31 mouse cellular contexts compared by ENCODE assay signal in genomic region chr6:91583346-91583745, GRCm38 (mm10).
A peak's percentile ranks its signal among the peaks of the same experiment; 100 is the strongest.
DNase-seq lines count a peak whose midpoint lies in the region; ATAC-seq and TF ChIP-seq lines count a peak whose summit lies in the region.
"Had no signal": no experiment of that assay in that cellular context is flagged by ENCODE, and none has a peak within 500 bp of the region (broad histone marks: within the 10 kb centered on the region; RNA-seq: fewer than 3 reads in every experiment).

No protein-coding gene starts in this region.

- H3K27me3 ChIP-seq in lung, embryonic 15.5 days, result no peaks in the 10 kb centered on the region
- H3K27me3 ChIP-seq in lung, postnatal 0 days (replicated peaks; ENCODE audit: insufficient read depth, low read length), result no peaks in the 10 kb centered on the region
- H3K27me3 ChIP-seq in forebrain, embryonic 14.5 days (replicated peaks; ENCODE audit: control insufficient read depth, insufficient read depth, low read length), result no peaks in the 10 kb centered on the region
- H3K27me3 ChIP-seq: embryonic facial prominence, embryonic 13.5 days; forebrain, embryonic 15.5 days; Patski had no signal

- no peak overlapping the region for H3K9ac ChIP-seq in lung, embryonic 15.5 days
- no peak overlapping the region for H3K9ac ChIP-seq in lung, postnatal 0 days (replicated peaks; ENCODE audit: low read depth)
- H3K9ac ChIP-seq in forebrain, embryonic 14.5 days (ENCODE audit: low read length), result no peak overlapping the region
- H3K9ac ChIP-seq: embryonic facial prominence, embryonic 13.5 days; forebrain, embryonic 15.5 days; heart, embryonic 13.5 days; hindbrain, embryonic 14.5 days had no signal

- TF ChIP-seq CTCF in lung, postnatal 0 days (IDR thresholded peaks at IDR 0.05), result no peak

- H3K36me3 ChIP-seq in lung, embryonic 15.5 days, result no peaks in the 10 kb centered on the region
- no peaks in the 10 kb centered on the region for H3K36me3 ChIP-seq in lung, postnatal 0 days (ENCODE audit: insufficient read depth, low read length)
- no peaks in the 10 kb centered on the region for H3K36me3 ChIP-seq in forebrain, embryonic 14.5 days (ENCODE audit: control insufficient read depth, insufficient read depth, low read length)
- H3K36me3 ChIP-seq: embryonic facial prominence, embryonic 10.5 days; embryonic facial prominence, embryonic 13.5 days; forebrain, embryonic 10.5 days; forebrain, embryonic 15.5 days; G1E; heart, embryonic 10.5 days; heart, embryonic 13.5 days had no signal

- H3K9me3 ChIP-seq in lung, embryonic 15.5 days, result no peaks in the 10 kb centered on the region
- H3K9me3 ChIP-seq in lung, postnatal 0 days (ENCODE audit: low read length), result no peaks in the 10 kb centered on the region
- H3K9me3 ChIP-seq in forebrain, embryonic 14.5 days (replicated peaks; ENCODE audit: control insufficient read depth, low read length), result no peaks in the 10 kb centered on the region
- H3K9me3 ChIP-seq: embryonic facial prominence, embryonic 10.5 days; embryonic facial prominence, embryonic 13.5 days; forebrain, embryonic 10.5 days; forebrain, embryonic 15.5 days; G1E; heart, embryonic 10.5 days; heart, embryonic 13.5 days had no signal

- peak; percentile 47; the same call in 1 of the 2 replicates for TF ChIP-seq EP300 in lung, postnatal 0 days (IDR thresholded peaks at IDR 0.05)

- no peak overlapping the region for H3K4me2 ChIP-seq in lung, embryonic 15.5 days
- no peak overlapping the region for H3K4me2 ChIP-seq in lung, postnatal 0 days (replicated peaks; ENCODE audit: low read depth, low read length)
- no peak overlapping the region for H3K4me2 ChIP-seq in forebrain, embryonic 14.5 days (ENCODE audit: low read length)
- H3K4me2 ChIP-seq: embryonic facial prominence, embryonic 13.5 days; forebrain, embryonic 15.5 days; heart, embryonic 13.5 days; hindbrain, embryonic 14.5 days had no signal

- no peak overlapping the region for H3K4me3 ChIP-seq in lung, embryonic 15.5 days
- H3K4me3 ChIP-seq in lung, postnatal 0 days (ENCODE audit: low read depth, low read length), result no peak overlapping the region
- no peak overlapping the region for H3K4me3 ChIP-seq in forebrain, embryonic 14.5 days (ENCODE audit: low read depth, low read length)
- H3K4me3 ChIP-seq: embryonic facial prominence, embryonic 10.5 days; embryonic facial prominence, embryonic 13.5 days; forebrain, embryonic 10.5 days; forebrain, embryonic 15.5 days; heart, adult 2 months; heart, embryonic 10.5 days; heart, embryonic 13.5 days had no signal

- ATAC-seq in lung, embryonic 15.5 days (ENCODE audit: borderline replicate concordance, extremely low read depth, low FRiP score, low TSS enrichment), result no peak
- ATAC-seq in lung, postnatal 0 days, result peak; percentile 49
- ATAC-seq in forebrain, embryonic 14.5 days, result no peak
- ATAC-seq: forebrain, embryonic 15.5 days; hindbrain, postnatal 0 days; Patski had no signal

- peak; percentile 53 for DNase-seq in kidney, adult 9 months
- no peak for DNase-seq in kidney, postnatal 4 days
- no peak for DNase-seq in lung, postnatal 14 days
- DNase-seq in lung, postnatal 0 days (ENCODE audit: low spot score), result peak; percentile 78
- peak; percentile 89 for DNase-seq in lung, postnatal 36 days
- no peak for DNase-seq in ovary, postnatal 14 days (ENCODE audit: low spot score)
- DNase-seq in forebrain, embryonic 14.5 days (ENCODE audit: low spot score), result no peak
- DNase-seq: adrenal gland, postnatal 10 days; adrenal gland, postnatal 36 days; B cell, adult 2 months; cerebellum, adult 11-12 months; cerebellum, adult 8-10 months; cerebellum, postnatal 10 days; cerebellum, postnatal 36 days; embryo, embryonic 11 days; gastrocnemius, postnatal 10 days; gastrocnemius, postnatal 36 days; heart, adult 2 months; heart, postnatal 14 days; heart, postnatal 4 days had no signal

- peak overlapping the region; percentile 53; the same call in 1 of the 2 replicates for H3K27ac ChIP-seq in lung, embryonic 15.5 days
- peak overlapping the region; percentile 4; the same call in 1 of the 2 replicates for H3K27ac ChIP-seq in lung, postnatal 0 days (ENCODE audit: low read length)
- no peak overlapping the region for H3K27ac ChIP-seq in forebrain, embryonic 14.5 days (ENCODE audit: low read depth, low read length)
- H3K27ac ChIP-seq: embryonic facial prominence, embryonic 10.5 days; embryonic facial prominence, embryonic 13.5 days; forebrain, embryonic 10.5 days; forebrain, embryonic 15.5 days; heart, adult 2 months; heart, embryonic 10.5 days; heart, embryonic 13.5 days; hindbrain, embryonic 14.5 days; hindbrain, postnatal 0 days had no signal

- H3K4me1 ChIP-seq in lung, embryonic 15.5 days, result peaks cover 7% of the 10 kb centered on the region; the same call in 1 of the 2 replicates
- peaks cover 6% of the 10 kb centered on the region; the same call in 1 of the 2 replicates for H3K4me1 ChIP-seq in lung, postnatal 0 days (ENCODE audit: insufficient read depth, low read depth, low read length)
- H3K4me1 ChIP-seq in forebrain, embryonic 14.5 days (ENCODE audit: control insufficient read depth, insufficient read depth, low read length), result no peaks in the 10 kb centered on the region
- H3K4me1 ChIP-seq: forebrain, embryonic 15.5 days had no signal

- 65% methylated on average over 5 of the region's 5 CpGs for WGBS in lung, embryonic 15.5 days
- WGBS in lung, postnatal 0 days, result 62% methylated on average over 5 of the region's 5 CpGs
- 89% methylated on average over 5 of the region's 5 CpGs for WGBS in forebrain, embryonic 14.5 days

Comparison
In these comparisons a context has a peak if more than half of its experiments do, and no peak if none do; other contexts are left out.
1. DNase-seq: peak in kidney, adult 9 months (single experiment), lung, postnatal 0 days (single experiment) and lung, postnatal 36 days (single experiment); none in kidney, postnatal 4 days (0 of 2), lung, postnatal 14 days (single experiment), ovary, postnatal 14 days (single experiment) and forebrain, embryonic 14.5 days (single experiment).